Mouse (Mus musculus): ENCODE results near the gene Wwox.
A peak's percentile ranks its signal among the peaks of the same experiment; 100 is the strongest.

Wwox gene

GRCm38 (mm10) chr8:114439334-114440204 is at the start of gene Wwox:
Gene Wwox (plus strand): TSS chr8:114439655.
- peak; percentile 100 for DNase-seq

GRCm38 (mm10) chr8:114390465-114391254 is 48.8 kb upstream of the Wwox start:
- DNase-seq = peak; percentile 6

GRCm38 (mm10) chr8:114398326-114398725 is 41.1 kb upstream of the Wwox start:
- DNase-seq = no peak

- no peak for DNase-seq
Measured at GRCm38 (mm10) chr8:114399273-114399672, 40.2 kb upstream of the Wwox start.

- no peak for DNase-seq
Measured at GRCm38 (mm10) chr8:114401679-114402078, 37.8 kb upstream of the Wwox start.

GRCm38 (mm10) chr8:114411421-114411820 is 28.0 kb upstream of the Wwox start:
- no peak for DNase-seq

GRCm38 (mm10) chr8:114417786-114418185 is 21.7 kb upstream of the Wwox start, which contains the start of gene Clec3a:
Gene Clec3a (plus strand): TSS chr8:114418086.
- no peak for DNase-seq

GRCm38 (mm10) chr8:114418486-114418885 is 21.0 kb upstream of the Wwox start:
- DNase-seq = no peak

GRCm38 (mm10) chr8:114418904-114419303 is 20.6 kb upstream of the Wwox start:
- no peak for DNase-seq

GRCm38 (mm10) chr8:114421544-114421943 is 17.9 kb upstream of the Wwox start:
- DNase-seq = no peak

- peak; percentile 58 for DNase-seq
Measured at GRCm38 (mm10) chr8:114438236-114438635, 1.2 kb upstream of the Wwox start.

GRCm38 (mm10) chr8:114440205-114440589 is 742 bp downstream of the Wwox start:
- peak; percentile 19 for DNase-seq

GRCm38 (mm10) chr8:114441616-114442015 is 2.2 kb downstream of the Wwox start:
- no peak for DNase-seq

- DNase-seq = no peak
Measured at GRCm38 (mm10) chr8:114446884-114447283, 7.4 kb downstream of the Wwox start.

GRCm38 (mm10) chr8:114452278-114452677 is 12.8 kb downstream of the Wwox start:
- no peak for DNase-seq

GRCm38 (mm10) chr8:114452781-114453221 is 13.3 kb downstream of the Wwox start:
- peak; percentile 68 for DNase-seq

- no peak for DNase-seq
Measured at GRCm38 (mm10) chr8:114455302-114455701, 15.8 kb downstream of the Wwox start.

GRCm38 (mm10) chr8:114455953-114456352 is 16.5 kb downstream of the Wwox start:
- no peak for DNase-seq

- DNase-seq = no peak
Measured at GRCm38 (mm10) chr8:114458113-114458784, 18.8 kb downstream of the Wwox start.

GRCm38 (mm10) chr8:114460600-114460999 is 21.1 kb downstream of the Wwox start:
- DNase-seq = no peak

GRCm38 (mm10) chr8:114462591-114462990 is 23.1 kb downstream of the Wwox start:
- DNase-seq = no peak

- DNase-seq = no peak
Measured at GRCm38 (mm10) chr8:114463305-114463704, 23.9 kb downstream of the Wwox start.
